Mouse (Mus musculus): Measurements from ENCODE around the gene L3mbtl2.

- TF ChIP-seq CTCF (IDR thresholded peaks at IDR 0.05; ENCODE audit: control insufficient read depth, insufficient read depth, insufficient read length) (no peak), MAX (IDR thresholded peaks at IDR 0.05) (no peak), MYOG (IDR thresholded peaks at IDR 0.05; ENCODE audit: control insufficient read depth, extremely low read depth, insufficient read length) (no peak), USF1 (IDR thresholded peaks at IDR 0.05; ENCODE audit: low read depth) (no peak), CEBPB (IDR thresholded peaks at IDR 0.05; ENCODE audit: low read depth) (no peak), MYOD1 (IDR thresholded peaks at IDR 0.05; ENCODE audit: control insufficient read depth, insufficient read length, low read depth) (no peak)
Observed at GRCm38 (mm10) chr15:81722361-81722760, 58.7 kb downstream of the L3mbtl2 start.

Data from C2C12 (cell line).